Mouse (Mus musculus): ENCODE measurements around the gene Gsdme. TPM values are rescaled to one million over a fixed set of nuclear protein-coding genes. Genes with fewer than 3 reads are reported as not detected.

Gsdme gene
- polyA plus RNA-seq, 1 experiment from 2014 or later: 50.7 TPM

GRCm38 (mm10) chr6:50279642-50280041 lies 16.0 kb upstream of the Gsdme start:
- Histone ChIP-seq H3K4me1 (no peaks in the 10 kb centered on the region), H3K4me3 (replicated peaks) (no peak overlapping the region), H3K9me3 (no peaks in the 10 kb centered on the region), H3K36me3 (replicated peaks) (no peaks in the 10 kb centered on the region), H3K27ac (no peak overlapping the region), H3K9ac (no peak overlapping the region), H3K27me3 (no peaks in the 10 kb centered on the region), H3K4me2 (no peak overlapping the region)
- WGBS: 94% methylated on average over 7 of the region's 7 CpGs
- ATAC-seq (ENCODE audit: low FRiP score): no peak

DNA sequence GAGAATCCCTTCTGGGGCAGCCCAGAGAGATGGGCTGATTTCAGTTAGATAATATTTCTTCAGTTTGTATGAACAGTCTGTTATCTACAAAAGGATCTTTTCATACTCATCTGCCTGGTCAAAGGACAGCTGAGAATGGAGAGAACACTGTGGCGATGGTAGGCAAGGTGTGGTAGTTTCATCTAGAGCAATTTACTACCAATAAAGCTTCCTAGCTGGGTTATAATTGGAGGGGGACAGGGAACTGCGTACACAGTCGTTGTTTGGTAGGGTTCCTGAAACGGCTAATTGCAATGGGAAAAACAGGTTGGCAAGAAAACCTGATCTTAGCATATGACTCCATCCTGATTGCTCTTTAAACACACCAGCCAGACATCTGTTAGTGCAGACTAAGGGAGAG lies 10.3 kb upstream of the Gsdme start:
- Histone ChIP-seq H3K36me3 (replicated peaks) (no peaks in the 10 kb centered on the region), H3K4me3 (replicated peaks) (no peak overlapping the region), H3K4me2 (no peak overlapping the region), H3K27ac (no peak overlapping the region), H3K4me1 (no peaks in the 10 kb centered on the region), H3K9me3 (no peaks in the 10 kb centered on the region), H3K9ac (no peak overlapping the region), H3K27me3 (no peaks in the 10 kb centered on the region)
- 88% methylated on average over 4 of the region's 4 CpGs for WGBS
- no peak for ATAC-seq (ENCODE audit: low FRiP score)

DNA sequence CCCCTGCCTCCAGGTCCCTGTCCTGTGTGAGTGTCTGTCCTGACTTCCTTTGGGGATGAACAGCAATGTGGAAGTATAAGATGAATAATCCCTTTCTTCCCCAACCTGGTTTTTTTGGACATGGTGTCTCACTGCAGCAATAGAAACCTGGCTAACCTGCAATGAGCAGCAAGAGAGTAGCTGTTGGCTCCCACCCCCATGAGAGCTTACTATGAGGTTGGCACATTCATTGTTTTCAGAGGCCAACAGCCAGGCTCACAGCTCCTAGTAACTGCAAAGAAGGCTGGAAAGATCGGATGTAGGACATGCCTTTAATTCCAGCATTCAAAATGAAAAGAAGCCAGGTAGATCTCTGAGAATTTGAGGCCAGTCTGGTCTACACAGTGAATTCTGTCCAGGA lies 9.8 kb upstream of the Gsdme start:
- H3K4me1 ChIP-seq: no peaks in the 10 kb centered on the region
- WGBS: 84% methylated on average over 1 of the region's 1 CpGs
- H3K9ac ChIP-seq: no peak overlapping the region
- H3K36me3 ChIP-seq (replicated peaks): no peaks in the 10 kb centered on the region
- no peak overlapping the region for H3K27ac ChIP-seq
- ATAC-seq (ENCODE audit: low FRiP score): no peak
- H3K4me3 ChIP-seq (replicated peaks): no peak overlapping the region
- H3K4me2 ChIP-seq: no peak overlapping the region
- no peaks in the 10 kb centered on the region for H3K9me3 ChIP-seq
- H3K27me3 ChIP-seq: no peaks in the 10 kb centered on the region

- H3K4me1 ChIP-seq: peaks cover 14% of the 10 kb centered on the region
- H3K27ac ChIP-seq: no peak overlapping the region
- H3K4me2 ChIP-seq: peak overlapping the region; percentile 71
- no peaks in the 10 kb centered on the region for H3K36me3 ChIP-seq (replicated peaks)
- no peaks in the 10 kb centered on the region for H3K27me3 ChIP-seq
- no peaks in the 10 kb centered on the region for H3K9me3 ChIP-seq
- peak overlapping the region; percentile 55 for H3K4me3 ChIP-seq (replicated peaks)
- peak overlapping the region; percentile 66 for H3K9ac ChIP-seq
- 23% methylated on average over 7 of the region's 7 CpGs for WGBS
- no peak for ATAC-seq (ENCODE audit: low FRiP score)
Measured at GRCm38 (mm10) chr6:50262310-50262709, 1.4 kb downstream of the Gsdme start.

DNA sequence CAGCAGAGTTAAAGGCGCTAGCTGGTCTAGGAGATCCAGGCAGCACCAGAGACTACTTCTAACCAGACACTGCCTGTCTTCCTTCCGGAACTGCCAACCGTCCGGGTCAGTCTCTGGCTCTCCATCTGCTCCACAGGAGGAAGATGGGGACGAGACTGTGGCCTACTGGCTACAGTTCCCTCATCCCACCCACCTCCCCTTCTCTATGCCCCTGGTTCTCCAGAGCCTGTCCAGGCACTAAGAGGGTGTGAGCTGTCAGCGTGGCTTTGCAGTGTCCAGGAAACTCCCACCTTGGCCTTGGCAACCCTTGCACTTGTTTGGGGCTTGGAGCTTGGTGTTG lies 1.8 kb downstream of the Gsdme start:
- Histone ChIP-seq H3K27ac (peak overlapping the region; percentile 61), H3K27me3 (no peaks in the 10 kb centered on the region), H3K4me1 (peaks cover 14% of the 10 kb centered on the region), H3K36me3 (replicated peaks) (no peaks in the 10 kb centered on the region), H3K9me3 (no peaks in the 10 kb centered on the region), H3K9ac (peak overlapping the region; percentile 66), H3K4me2 (peak overlapping the region; percentile 71), H3K4me3 (replicated peaks) (peak overlapping the region; percentile 55)
- 0% methylated on average over 5 of the region's 6 CpGs for WGBS
- peak; percentile 67; the same call in 1 of the 2 replicates for ATAC-seq (ENCODE audit: low FRiP score)

- H3K36me3 ChIP-seq (replicated peaks): no peaks in the 10 kb centered on the region
- H3K27me3 ChIP-seq: no peaks in the 10 kb centered on the region
- peak overlapping the region; percentile 55 for H3K4me3 ChIP-seq (replicated peaks)
- peak overlapping the region; percentile 61 for H3K27ac ChIP-seq
- H3K9ac ChIP-seq: peak overlapping the region; percentile 66
- peak; percentile 89 for ATAC-seq (ENCODE audit: low FRiP score)
- H3K4me2 ChIP-seq: peak overlapping the region; percentile 71
- 2% methylated on average over 35 of the region's 35 CpGs for WGBS
- H3K9me3 ChIP-seq: no peaks in the 10 kb centered on the region
- peaks cover 14% of the 10 kb centered on the region for H3K4me1 ChIP-seq
Measured at GRCm38 (mm10) chr6:50261201-50261921, 2.3 kb downstream of the Gsdme start.

DNA sequence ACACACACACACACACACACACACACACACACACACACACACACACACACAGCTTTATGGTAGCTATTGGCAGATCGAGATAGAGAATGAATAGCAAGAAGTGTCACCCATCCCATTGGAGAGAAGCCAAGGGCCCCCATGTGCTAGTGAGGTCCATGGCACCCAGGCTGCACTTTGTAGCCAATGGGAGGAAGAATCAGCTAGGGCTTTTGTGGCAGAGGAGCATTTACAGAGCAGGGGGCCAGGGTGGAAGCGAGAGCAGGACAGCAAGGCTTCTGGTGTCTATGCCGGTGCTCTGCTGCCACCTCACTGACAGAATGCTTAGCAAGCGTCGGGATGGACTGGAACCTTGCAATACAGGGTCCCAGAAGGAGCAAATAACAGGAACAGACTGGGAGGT lies 8.3 kb downstream of the Gsdme start:
- H3K27ac ChIP-seq: no peak overlapping the region
- no peak overlapping the region for H3K4me3 ChIP-seq (replicated peaks)
- no peak for ATAC-seq (ENCODE audit: low FRiP score)
- H3K9me3 ChIP-seq: no peaks in the 10 kb centered on the region
- no peak overlapping the region for H3K4me2 ChIP-seq
- H3K4me1 ChIP-seq: no peaks in the 10 kb centered on the region
- WGBS: 75% methylated on average over 5 of the region's 5 CpGs
- no peaks in the 10 kb centered on the region for H3K27me3 ChIP-seq
- H3K9ac ChIP-seq: no peak overlapping the region
- H3K36me3 ChIP-seq (replicated peaks): no peaks in the 10 kb centered on the region

DNA sequence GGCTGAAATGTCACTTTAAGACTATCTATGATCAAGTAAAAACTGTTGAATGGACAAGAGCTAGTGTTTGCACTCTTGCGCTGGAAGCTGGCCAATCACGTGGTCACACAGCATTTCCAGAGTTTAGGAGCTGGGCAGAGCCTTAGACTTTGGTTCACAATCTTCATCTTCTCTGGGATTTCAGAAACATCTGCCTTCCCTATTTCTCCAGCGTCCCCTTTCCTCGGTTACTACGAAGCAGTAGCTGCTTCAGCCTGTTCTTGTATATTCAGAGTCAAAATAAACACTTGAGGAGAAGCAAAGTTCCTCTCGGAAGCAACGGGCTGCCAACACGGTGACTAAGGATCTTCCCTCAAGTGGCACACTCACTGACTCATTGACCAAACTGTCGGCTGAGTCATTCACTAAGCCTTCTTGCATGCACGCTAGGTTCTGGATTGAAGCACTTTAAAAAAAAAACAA lies 8.9 kb downstream of the Gsdme start:
- H3K27me3 ChIP-seq: no peaks in the 10 kb centered on the region
- H3K9ac ChIP-seq: no peak overlapping the region
- H3K4me2 ChIP-seq: no peak overlapping the region
- no peak overlapping the region for H3K27ac ChIP-seq
- no peaks in the 10 kb centered on the region for H3K36me3 ChIP-seq (replicated peaks)
- no peaks in the 10 kb centered on the region for H3K9me3 ChIP-seq
- no peaks in the 10 kb centered on the region for H3K4me1 ChIP-seq
- WGBS: 71% methylated on average over 10 of the region's 10 CpGs
- ATAC-seq (ENCODE audit: low FRiP score): no peak
- no peak overlapping the region for H3K4me3 ChIP-seq (replicated peaks)

DNA sequence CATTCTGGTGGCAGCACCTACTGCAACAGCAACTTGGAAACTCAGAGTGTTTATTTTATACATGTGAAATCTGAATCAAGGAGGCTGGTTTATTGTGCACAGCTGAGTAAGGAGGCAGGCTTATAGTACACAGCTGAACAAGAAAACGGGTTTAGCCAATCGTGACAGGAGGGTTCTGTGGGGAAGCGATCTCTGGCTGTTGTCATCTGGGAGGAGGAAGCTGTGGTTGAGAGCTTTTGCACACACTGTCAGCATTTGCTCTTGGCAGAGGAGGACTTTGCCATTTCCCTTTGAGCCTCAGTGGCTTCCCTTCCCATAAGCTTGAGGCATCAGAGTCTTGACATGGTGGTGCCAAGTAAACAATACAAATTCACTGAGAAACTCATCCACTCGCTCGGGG lies 11.0 kb downstream of the Gsdme start:
- Histone ChIP-seq H3K36me3 (replicated peaks) (no peaks in the 10 kb centered on the region), H3K27me3 (no peaks in the 10 kb centered on the region), H3K4me2 (no peak overlapping the region), H3K4me1 (no peaks in the 10 kb centered on the region), H3K27ac (no peak overlapping the region), H3K9me3 (no peaks in the 10 kb centered on the region), H3K9ac (no peak overlapping the region), H3K4me3 (replicated peaks) (no peak overlapping the region)
- ATAC-seq (ENCODE audit: low FRiP score): no peak
- 83% methylated on average over 5 of the region's 5 CpGs for WGBS

- no peaks in the 10 kb centered on the region for H3K9me3 ChIP-seq
- no peaks in the 10 kb centered on the region for H3K27me3 ChIP-seq
- no peak overlapping the region for H3K4me2 ChIP-seq
- ATAC-seq (ENCODE audit: low FRiP score): no peak
- no peak overlapping the region for H3K9ac ChIP-seq
- H3K4me3 ChIP-seq (replicated peaks): no peak overlapping the region
- no peaks in the 10 kb centered on the region for H3K36me3 ChIP-seq (replicated peaks)
- 93% methylated on average over 4 of the region's 4 CpGs for WGBS
- H3K4me1 ChIP-seq: no peaks in the 10 kb centered on the region
- no peak overlapping the region for H3K27ac ChIP-seq
Measured at GRCm38 (mm10) chr6:50247791-50248190, 15.9 kb downstream of the Gsdme start.

GRCm38 (mm10) chr6:50247356-50247755 lies 16.3 kb downstream of the Gsdme start:
- no peak for ATAC-seq (ENCODE audit: low FRiP score)
- H3K27ac ChIP-seq: no peak overlapping the region

GRCm38 (mm10) chr6:50244967-50245366 lies 18.7 kb downstream of the Gsdme start:
- Histone ChIP-seq H3K9me3 (no peaks in the 10 kb centered on the region), H3K27me3 (no peaks in the 10 kb centered on the region), H3K4me2 (no peak overlapping the region), H3K27ac (no peak overlapping the region), H3K4me3 (replicated peaks) (no peak overlapping the region), H3K9ac (no peak overlapping the region), H3K36me3 (replicated peaks) (no peaks in the 10 kb centered on the region), H3K4me1 (no peaks in the 10 kb centered on the region; the same call in 1 of the 2 replicates)
- ATAC-seq (ENCODE audit: low FRiP score): no peak
- 91% methylated on average over 4 of the region's 4 CpGs for WGBS

More at GRCm38 (mm10) chr6:50247356-50247755, 16.3 kb downstream of the Gsdme start:
- Histone ChIP-seq H3K4me3 (replicated peaks) (no peak overlapping the region), H3K9me3 (no peaks in the 10 kb centered on the region), H3K4me2 (no peak overlapping the region), H3K36me3 (replicated peaks) (no peaks in the 10 kb centered on the region), H3K27me3 (no peaks in the 10 kb centered on the region), H3K9ac (no peak overlapping the region), H3K4me1 (no peaks in the 10 kb centered on the region)
- 83% methylated on average over 2 of the region's 2 CpGs for whole genome bisulfite sequencing

DNA sequence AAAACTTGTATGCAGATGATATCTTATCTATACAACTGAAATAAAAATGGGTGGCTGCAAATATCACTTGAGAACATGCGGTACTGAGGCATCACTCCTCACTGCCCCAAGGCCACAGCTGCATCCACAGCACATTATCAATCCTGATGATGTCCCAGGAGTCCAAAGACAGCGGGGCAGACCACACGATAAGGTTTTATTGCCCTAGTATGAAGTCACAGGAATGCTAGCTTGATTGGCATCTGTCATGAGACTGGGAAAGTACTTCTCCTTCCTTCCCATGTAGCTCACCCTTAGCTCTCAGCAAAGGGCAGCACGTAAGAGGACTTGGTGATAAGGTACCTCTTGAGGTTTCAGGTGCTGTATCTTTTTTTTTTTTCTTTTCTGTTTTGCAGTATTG lies 19.5 kb downstream of the Gsdme start:
- H3K27ac ChIP-seq: no peak overlapping the region
- no peaks in the 10 kb centered on the region for H3K9me3 ChIP-seq
- no peaks in the 10 kb centered on the region; the same call in 1 of the 2 replicates for H3K4me1 ChIP-seq
- WGBS: 94% methylated on average over 4 of the region's 4 CpGs
- no peaks in the 10 kb centered on the region for H3K27me3 ChIP-seq
- ATAC-seq (ENCODE audit: low FRiP score): no peak
- no peak overlapping the region for H3K9ac ChIP-seq
- H3K36me3 ChIP-seq (replicated peaks): no peaks in the 10 kb centered on the region
- no peak overlapping the region for H3K4me3 ChIP-seq (replicated peaks)
- no peak overlapping the region for H3K4me2 ChIP-seq
